Mouse (Mus musculus) urinary bladder, postnatal 0 days (tissue): ENCODE results near the gene Tk1. TPM values are rescaled to one million over a fixed set of nuclear protein-coding genes. Genes with fewer than 3 reads are reported as not detected.

ENCODE experiments used
- polyA plus RNA-seq: library from polyadenylated mRNA; unstranded; fragments of >200 nt; fragmentation: Nextera tagmentation; extraction: Ambion mirVana; gene quantifications from 2 replicates; pipeline ENCODE4 v1.2.1, GENCODE M21; 2015

The Tk1 gene
- polyA plus RNA-seq: 36.0 and 50.9 TPM in 2 replicates

GRCm38 (mm10) chr11:117825333-117826101 is at the start of gene Tk1, which contains the start of gene Afmid:
Gene Tk1 (minus strand): TSS chr11:117826092.
Gene Afmid (plus strand): TSS chr11:117825924.

GRCm38 (mm10) chr11:117872861-117873608 is 47.1 kb upstream of the Tk1 start, which contains the start of gene Tha1:
Gene Tha1 (minus strand): TSS chr11:117873481.

GRCm38 (mm10) chr11:117860601-117861000 is 34.7 kb upstream of the Tk1 start, which contains the start of gene Tmem235:
Gene Tmem235 (plus strand): TSS chr11:117860752.

GRCm38 (mm10) chr11:117848985-117849671 is 23.2 kb upstream of the Tk1 start, which contains the start of gene Birc5:
Gene Birc5 (plus strand): TSS chr11:117849251.

GRCm38 (mm10) chr11:117809407-117810311 is 16.2 kb downstream of the Tk1 start, which contains the start of the genes Gm20708 and Syngr2:
Gene Gm20708 (plus strand): TSS chr11:117809668.
Gene Syngr2 (plus strand): TSS chr11:117809668.

GRCm38 (mm10) chr11:117797511-117798159 is 28.3 kb downstream of the Tk1 start, which contains the start of gene 6030468B19Rik:
Gene 6030468B19Rik (plus strand): TSS chr11:117797660.

GRCm38 (mm10) chr11:117781993-117782704 is 43.7 kb downstream of the Tk1 start, which contains the start of the genes Tmc8 and Tmc6:
Gene Tmc8 (plus strand): TSS chr11:117782076.
Gene Tmc6 (minus strand): TSS chr11:117782198.

Other genes starting within 250 kb of the Tk1 start
- gene Tnrc6c, start 171.8 kb downstream of the Tk1 start, polyA plus RNA-seq: 4.8 and 5.3 TPM in 2 replicates
- 4.9 and 6.1 TPM in 2 replicates for gene Tmc8, start 44.0 kb downstream of the Tk1 start, polyA plus RNA-seq
- 15.1 and 17.0 TPM in 2 replicates for gene Tmc6, start 43.9 kb downstream of the Tk1 start, polyA plus RNA-seq
- gene 6030468B19Rik, start 28.4 kb downstream of the Tk1 start, polyA plus RNA-seq: not detected in 2 replicates
- gene Gm20708, start 16.4 kb downstream of the Tk1 start, polyA plus RNA-seq: 0.31 and 0.46 TPM in 2 replicates
- 144 and 151 TPM in 2 replicates for gene Syngr2, start 16.4 kb downstream of the Tk1 start, polyA plus RNA-seq
- gene Afmid, start 168 bp downstream of the Tk1 start, polyA plus RNA-seq: 4.2 and 5.4 TPM in 2 replicates
- gene Birc5, start 23.2 kb upstream of the Tk1 start, polyA plus RNA-seq: 47.6 and 67.0 TPM in 2 replicates
- not detected in 2 replicates for gene Tmem235, start 34.7 kb upstream of the Tk1 start, polyA plus RNA-seq
- 3.6 and 5.0 TPM in 2 replicates for gene Tha1, start 47.4 kb upstream of the Tk1 start, polyA plus RNA-seq
- gene Socs3, start 144.0 kb upstream of the Tk1 start, polyA plus RNA-seq: 19.0 and 19.5 TPM in 2 replicates
- 22.7 and 23.4 TPM in 2 replicates for gene Pgs1, start 160.2 kb upstream of the Tk1 start, polyA plus RNA-seq